Mouse (Mus musculus): ENCODE measurements around the gene Map3k5. TPM values are rescaled to one million over a fixed set of nuclear protein-coding genes. Genes with fewer than 3 reads are reported as not detected.

Map3k5 gene
- total RNA-seq, 2 experiments from 2014 or later = 47.7 to 48.4 TPM

DNA sequence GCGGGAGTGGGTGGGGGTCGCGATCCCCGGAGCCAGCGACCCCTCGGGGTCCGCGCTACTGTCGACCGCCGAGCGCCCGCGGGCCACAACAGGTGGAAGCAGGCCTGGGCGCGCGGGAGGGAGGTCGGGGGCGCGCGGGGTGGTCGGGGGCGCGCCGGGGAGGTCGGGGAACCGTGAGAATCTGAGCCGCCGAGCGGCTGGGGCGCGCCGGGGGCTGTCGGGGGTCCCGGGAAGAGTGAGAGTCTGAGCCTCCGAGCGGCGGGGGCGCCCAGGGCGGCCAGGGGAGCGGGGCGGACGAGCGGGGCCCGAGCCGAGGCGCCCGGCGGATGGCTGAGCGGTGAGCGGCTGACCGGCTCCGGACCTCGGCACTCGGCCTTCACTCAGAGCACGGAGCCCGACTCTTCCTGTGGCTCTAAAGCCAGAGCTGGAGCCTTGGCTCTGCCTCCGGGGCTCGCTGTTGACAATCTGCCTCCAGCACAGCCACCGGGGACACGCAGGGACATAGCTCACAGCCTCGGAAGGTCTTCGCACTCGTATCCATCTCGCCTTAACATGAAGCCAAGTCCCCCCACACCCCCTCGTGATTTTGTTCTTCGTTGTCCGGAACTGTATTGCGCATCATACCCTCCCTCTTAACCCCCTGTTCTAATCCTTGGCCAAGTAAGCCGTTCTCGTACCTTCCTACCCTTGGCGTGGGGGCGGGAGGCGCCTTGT is 215.0 kb downstream of the Map3k5 start:
- peak; percentile 60 to 71 for DNase-seq (ENCODE audit: low spot score in 2 of 2)

DNA sequence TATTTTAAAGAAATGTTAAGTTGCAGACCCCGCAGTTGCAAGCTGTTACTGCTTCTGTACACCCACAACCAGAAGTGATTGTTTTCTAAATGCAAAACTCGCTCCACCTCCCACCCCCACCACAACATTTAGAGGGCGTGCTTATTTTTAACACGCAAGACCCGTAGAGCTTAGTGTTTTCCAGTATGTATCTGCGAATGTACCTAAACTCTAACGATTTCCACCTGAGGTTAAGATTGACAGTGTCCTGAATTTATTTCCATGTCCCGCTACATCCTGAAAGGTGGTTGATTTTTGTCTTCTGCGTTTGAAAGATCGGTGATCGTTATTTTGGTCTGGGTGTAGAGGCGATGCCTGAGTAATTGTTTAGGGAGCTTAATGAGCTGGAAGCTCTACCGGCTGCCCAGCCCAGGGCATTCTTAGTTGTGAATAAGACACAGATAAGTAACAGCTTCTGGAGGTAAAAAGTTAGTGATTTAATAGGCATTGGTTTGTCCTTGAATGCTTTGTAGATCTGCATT is 215.6 kb downstream of the Map3k5 start:
- peak in 1 of 2 experiments; percentile 58 for DNase-seq (ENCODE audit: low spot score in 2 of 2)

DNA sequence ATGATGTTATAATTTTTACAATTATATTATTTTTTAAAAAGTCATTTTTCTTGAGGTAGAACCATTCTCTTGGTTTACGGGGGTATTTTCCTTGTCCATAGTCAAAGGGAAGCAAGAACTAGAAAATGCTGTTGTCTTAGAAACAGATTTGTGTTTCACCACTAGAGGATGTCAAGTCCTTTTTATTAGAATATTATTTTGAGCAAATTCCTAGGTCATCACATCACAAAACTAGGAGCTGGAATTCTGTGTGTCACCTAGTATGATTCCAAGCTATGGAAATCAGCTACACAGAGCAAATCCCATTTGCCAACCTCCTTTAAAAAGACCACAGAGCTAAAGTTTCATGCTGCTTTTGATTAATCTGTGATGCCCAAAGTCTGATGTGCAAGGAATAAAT is 217.9 kb downstream of the Map3k5 start:
- DNase-seq (ENCODE audit: low spot score in 2 of 2) = no peak

DNA sequence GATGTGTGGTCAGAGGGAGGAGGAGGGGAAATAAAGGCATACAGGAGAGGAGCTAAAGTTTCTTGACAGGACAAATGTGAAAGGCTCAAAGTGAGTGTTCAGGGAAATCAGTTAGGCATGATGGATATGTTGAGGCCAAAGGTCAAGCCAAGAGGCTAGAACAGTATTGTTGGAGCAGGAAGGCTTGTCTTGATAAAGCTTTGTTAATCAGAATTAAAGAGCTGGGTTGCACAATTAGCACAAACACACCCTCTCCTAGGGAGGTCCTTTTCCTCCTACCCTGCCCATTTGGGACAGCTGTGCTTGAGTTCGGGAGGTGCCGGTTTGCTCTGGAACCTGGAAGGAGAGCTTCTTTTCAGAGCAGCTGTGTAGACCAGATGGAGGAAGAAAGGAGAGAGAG is 219.2 kb downstream of the Map3k5 start:
- no peak for DNase-seq (ENCODE audit: low spot score in 2 of 2)

DNA sequence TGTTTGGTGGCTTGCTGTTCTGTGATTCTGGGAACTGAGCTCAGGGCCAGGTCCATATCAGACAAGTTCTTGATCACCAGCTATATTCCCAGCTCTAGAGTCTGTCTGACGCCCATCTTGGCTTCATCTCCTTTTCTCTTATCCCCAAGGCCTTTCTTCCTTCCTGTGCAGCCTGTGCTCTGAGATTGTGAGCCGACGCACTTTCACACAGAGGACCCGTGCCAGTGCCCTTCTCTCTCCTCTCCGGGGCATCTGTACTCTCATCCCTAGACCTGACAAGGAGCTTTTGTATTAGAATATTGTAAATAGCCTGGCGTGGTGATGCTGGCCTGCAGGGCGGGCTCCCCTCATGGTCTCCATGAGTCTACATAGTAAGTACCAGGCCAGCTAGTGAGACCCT is 221.1 kb downstream of the Map3k5 start:
- DNase-seq (ENCODE audit: low spot score in 2 of 2) = no peak

DNA sequence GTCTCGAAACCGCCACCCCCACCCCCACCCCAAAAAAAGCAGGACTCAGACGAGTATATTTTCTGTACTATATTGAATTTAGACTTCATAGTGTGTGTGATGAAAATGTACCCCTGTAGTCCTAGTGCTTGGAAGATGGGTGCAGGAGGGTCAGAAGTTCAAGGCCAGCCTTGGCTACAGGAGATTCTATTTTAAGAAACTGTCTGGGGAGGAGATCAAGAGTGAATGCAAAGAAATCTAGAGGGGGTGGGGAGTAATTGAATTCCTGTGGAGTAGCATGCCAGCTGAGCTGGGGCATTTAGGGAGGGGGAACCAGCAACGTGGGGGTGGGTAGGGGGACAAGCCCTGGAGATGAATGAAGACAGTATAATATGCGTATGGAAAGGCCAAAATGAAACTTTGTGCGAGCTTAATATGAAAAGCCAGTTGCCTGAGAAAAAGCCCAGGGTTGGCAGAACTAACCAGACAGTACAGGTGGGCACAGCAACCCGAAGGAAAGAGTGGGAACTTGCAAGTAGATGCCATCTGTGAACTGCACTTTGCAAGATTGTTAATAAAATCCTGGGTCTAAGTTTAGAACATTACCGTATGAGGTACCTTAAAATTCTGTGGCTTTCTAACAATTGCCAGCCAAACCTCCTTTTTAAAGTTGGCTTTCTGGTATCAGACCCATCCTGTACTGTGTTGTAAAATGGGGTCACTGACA is 222.9 kb downstream of the Map3k5 start:
- DNase-seq (ENCODE audit: low spot score in 2 of 2) = no peak

DNA sequence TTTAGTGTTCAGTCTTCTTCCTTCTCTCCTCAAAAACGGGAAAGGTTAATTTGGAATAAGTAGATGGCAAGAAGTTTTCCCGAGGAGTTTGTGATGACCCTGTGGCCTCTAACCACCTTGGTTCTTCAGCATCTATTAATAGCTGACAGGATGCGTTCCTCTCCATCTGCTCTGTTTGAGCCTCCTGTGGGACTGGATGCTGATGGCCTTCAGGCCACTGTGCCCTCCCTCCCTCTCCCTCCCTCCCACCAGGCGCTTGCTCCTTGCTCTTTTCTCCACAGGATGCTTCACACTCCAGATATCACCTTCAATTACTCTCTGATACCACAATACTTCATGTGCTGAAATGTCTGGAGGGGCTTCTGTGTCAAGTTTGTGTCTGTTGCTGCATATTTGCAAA is 224.5 kb downstream of the Map3k5 start:
- DNase-seq (ENCODE audit: low spot score in 2 of 2) = no peak

DNA sequence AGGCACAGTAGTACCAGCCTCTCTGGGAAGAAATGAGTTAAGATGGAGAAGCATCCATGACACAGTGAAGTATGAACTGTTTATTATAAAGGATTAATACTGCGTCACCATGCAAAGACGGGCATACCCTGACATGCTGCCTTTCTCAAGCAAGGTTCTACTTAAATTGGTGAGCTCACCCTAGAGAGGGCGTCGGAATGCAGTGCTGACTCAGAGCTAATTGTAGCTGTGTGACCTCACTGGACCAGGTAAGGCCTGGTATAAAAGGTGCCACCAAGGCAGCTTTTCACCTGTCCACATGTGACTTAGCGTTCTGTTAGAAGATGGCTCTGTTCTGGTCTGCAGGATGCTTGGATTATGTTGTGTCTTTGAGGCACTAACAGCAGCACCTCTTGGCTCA is 225.0 kb downstream of the Map3k5 start:
- DNase-seq (ENCODE audit: low spot score in 2 of 2) = no peak

DNA sequence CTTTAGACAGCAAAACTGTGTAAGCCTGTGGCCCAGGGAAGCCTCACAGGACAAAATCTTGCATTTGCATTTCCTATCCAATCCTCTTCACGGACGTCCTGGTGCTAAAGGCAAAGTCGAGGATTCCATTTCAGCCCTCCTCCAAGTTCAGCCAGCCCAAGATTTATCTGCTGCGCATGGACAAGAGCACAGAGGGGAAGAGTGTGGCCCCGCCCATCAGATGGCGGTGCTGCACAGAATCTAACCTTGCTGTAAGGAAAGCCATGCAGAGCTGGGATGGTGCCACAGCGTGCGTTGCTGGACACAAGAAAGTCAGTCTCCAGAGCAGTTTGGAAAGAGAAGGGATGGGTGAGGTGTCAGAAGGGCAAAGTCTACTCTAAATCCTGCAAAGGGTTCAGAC is 226.6 kb downstream of the Map3k5 start:
- no peak for DNase-seq (ENCODE audit: low spot score in 2 of 2)

DNA sequence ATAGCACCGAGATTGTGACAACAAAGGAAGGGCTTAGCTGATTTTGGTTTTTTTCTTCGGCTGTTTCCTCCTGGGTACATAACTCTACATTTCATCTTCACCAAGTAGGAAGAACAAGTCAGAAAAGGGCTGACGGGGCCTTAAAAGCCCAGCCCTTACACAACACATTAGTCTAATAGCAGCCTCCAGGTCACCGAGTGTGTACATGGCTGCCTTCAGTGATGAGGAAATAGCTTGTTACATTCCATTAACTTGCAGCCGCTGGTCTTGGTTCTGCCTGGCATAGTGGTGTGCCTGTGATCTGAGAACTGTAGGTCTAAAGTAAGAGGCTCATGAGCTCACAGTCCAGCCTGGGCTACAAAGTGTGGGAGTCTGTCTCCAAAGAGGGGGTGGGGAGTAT is 230.5 kb downstream of the Map3k5 start:
- DNase-seq (ENCODE audit: low spot score in 2 of 2) = no peak

DNA sequence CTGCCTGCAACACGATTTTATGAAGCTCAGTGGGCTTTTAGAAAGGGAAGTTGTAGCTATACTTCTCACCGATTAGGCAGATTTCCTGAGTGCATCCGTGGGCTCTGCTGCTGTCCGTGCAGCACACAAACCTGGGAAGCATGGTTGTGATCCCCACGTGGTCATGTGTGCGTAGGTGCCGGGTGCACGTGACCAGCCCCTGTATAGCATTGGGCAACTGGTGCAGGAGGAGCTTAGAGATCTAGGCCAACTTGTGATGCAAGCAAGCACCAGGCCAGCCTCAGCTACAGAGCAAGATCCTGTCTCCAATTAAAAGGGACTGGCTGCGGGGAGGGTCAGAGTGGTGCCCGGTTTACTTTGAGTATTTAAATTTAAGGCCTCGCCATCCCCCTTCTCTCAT is 232.5 kb downstream of the Map3k5 start:
- DNase-seq (ENCODE audit: low spot score in 2 of 2) = peak; percentile 56 to 75

DNA sequence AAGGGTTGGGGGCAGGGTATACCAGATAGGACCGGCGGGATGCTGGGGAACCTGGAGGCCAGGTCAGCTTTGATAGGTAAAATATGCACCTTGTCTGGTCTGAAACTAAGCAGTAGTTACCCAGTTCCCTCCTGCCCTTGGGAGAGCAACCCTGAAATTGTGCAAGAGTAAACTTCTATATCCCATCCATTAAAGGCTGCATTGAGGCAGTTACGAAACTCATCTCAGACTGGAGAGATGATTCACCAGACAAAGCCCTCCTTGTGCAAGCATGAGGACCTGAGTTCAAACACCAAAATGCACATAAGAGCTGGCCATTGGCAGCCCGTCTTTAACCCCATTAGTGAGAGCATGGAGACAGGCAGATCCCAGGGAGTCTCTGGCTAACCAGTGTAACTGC is 233.2 kb downstream of the Map3k5 start:
- no peak for DNase-seq (ENCODE audit: low spot score in 2 of 2)

DNA sequence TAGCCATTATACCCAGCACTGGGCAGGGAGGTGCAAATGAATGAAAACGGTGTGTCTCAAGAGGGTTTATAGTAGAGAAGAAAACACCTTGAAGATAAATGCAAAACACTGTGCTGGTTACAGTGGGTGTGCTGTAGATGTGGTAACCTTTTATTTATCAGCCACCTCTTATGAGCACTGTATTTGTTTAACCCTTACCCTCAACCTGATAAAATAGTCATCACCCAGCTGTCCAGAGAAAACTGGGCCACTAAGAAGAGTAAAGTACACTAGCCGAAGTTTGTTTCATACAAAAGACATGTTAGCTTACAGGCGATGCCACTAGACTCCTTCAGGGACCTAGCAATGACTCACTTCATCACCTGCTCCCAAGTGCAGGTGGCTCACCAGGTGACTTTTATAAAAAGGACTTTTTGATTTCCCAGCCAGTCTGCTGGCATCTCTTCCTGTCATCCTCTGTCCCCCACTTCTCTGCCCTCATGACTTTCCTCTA is 235.0 kb downstream of the Map3k5 start:
- DNase-seq (ENCODE audit: low spot score in 2 of 2) = no peak

DNA sequence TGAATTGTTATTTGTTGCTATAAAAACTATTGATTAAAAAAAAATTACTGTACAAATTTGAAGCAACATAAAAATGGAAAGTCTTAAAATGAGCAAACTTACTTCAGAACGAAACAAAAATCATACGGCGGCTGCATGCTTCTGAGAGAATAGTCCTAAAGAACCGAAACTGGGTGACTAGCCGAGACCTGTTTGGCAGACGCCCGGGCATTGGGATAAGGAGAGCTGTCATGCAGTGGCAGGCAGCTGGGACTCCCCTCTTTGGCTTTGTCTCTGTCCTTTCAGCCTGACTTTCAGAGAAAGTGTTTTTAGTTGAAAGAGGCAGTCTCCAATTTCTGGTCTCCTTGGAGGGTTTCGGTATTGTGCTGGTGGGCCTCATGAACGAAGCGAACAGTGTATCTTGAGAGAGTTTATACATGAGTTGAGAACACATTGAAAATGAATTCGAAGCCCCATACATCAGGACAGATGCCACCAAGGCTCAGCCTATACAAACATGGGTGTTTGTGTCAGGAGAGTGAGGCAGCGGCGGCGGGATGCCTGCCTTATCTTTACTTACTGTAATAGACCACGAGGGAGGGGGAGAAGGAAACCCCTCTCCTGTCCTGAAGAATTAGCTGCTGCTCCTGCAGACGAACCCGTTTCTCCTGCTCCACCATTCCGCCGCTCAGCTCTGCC is 235.8 kb downstream of the Map3k5 start:
- DNase-seq (ENCODE audit: low spot score in 2 of 2) = no peak

DNA sequence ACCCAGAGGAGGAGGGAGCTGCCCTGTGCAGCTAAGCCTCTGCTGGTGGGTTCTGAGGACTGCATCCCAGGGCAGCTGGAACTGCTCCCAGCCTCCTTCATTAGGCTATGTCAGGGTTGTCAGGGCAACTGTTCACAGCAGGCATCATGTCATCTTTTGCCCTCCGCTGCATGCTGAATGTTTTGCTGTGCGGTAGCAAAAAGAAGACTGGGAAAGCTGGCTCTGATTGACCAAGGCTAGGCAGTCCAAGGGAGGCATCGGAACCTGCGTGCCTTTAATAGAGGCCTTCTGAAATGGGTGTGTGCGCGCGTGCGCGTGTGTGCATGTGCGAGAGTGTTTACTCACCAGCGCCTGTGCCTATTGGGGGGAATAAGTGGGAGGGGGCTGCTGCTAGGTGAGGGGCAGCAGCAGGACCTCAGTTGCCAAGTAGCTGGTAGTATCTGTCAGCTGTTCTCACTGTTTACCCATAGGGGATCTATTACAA is 236.4 kb downstream of the Map3k5 start:
- peak; percentile 78 to 81 for DNase-seq (ENCODE audit: low spot score in 2 of 2)

DNA sequence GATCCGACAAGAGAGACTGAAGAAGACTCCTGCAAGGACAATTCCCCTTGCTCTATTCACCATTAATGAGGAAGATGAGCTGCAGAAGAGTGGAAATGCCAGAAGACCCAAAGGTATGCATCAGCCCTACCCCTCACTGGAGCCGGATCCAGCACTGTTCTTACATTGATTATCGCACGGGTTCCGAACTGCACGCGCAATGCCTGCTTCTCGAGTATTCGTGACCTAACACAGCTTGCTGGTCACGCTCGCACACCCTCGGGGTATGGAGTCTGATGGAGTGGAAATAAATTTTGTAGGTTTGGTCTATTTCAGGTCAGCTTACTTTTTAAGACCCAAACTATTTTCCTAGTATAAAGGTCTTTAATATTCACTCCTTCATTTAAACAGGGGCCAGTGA is 236.9 kb downstream of the Map3k5 start:
- no peak for DNase-seq (ENCODE audit: low spot score in 2 of 2)

DNA sequence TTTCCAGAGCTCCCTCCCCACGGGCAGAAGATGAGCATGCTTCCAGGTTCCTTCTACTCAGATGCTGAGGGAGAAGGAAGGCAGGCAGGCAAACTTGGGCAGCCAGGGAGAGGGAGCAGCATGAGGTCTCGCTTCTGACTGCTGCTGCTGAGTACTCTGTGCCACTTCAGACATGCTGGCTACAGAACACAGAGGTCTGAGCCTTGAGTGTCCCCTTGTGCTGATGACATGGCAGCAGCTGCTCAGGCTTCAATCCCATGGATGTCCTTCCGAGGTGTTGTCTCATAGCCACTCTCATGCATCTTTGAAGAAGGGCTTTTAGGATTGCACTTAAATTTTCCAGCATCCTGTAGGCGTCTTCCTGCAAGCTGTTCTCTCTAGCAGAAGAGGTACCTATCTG is 237.5 kb downstream of the Map3k5 start:
- peak in 1 of 2 experiments; percentile 39 for DNase-seq (ENCODE audit: low spot score in 2 of 2)

DNA sequence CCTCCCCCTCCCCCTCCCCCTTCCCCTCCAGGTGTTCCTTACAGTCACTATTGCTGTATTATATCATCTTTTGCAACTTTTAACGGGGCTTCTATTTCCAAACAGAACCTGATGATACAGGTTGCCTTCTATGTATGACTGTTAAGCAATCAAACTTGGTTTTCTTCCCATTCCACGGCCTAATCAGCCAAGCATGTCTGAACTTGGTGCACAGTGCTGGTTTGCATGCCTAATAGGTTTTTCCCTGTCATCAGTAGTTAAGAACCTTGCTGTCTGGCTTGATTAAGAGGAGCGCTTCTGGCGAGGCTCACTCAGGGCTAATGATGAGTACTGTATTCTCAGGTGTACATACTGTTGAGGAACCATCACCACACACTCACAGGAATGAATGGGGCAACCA is 239.5 kb downstream of the Map3k5 start:
- DNase-seq (ENCODE audit: low spot score in 2 of 2) = no peak

DNA sequence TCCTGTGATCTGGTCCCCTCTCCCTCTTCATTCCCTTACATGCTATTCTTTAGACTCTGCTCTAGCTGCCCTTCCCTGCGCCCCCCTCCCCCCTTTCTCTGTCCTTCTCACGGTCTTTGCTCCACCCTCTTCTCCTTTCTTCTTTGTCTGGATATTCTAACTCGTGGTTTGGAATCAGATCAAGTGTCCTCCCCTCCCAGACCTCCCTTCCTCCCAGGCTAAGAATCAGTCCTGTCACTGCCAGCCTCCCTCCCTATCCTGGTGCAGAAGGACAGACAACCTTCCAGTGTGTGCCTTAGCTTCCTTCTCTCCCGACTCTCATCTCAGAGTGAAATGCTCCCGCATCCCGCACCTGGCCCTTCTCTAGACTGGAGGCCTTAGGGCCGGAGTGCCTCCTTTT is 241.8 kb downstream of the Map3k5 start:
- DNase-seq (ENCODE audit: low spot score in 2 of 2) = no peak

DNA sequence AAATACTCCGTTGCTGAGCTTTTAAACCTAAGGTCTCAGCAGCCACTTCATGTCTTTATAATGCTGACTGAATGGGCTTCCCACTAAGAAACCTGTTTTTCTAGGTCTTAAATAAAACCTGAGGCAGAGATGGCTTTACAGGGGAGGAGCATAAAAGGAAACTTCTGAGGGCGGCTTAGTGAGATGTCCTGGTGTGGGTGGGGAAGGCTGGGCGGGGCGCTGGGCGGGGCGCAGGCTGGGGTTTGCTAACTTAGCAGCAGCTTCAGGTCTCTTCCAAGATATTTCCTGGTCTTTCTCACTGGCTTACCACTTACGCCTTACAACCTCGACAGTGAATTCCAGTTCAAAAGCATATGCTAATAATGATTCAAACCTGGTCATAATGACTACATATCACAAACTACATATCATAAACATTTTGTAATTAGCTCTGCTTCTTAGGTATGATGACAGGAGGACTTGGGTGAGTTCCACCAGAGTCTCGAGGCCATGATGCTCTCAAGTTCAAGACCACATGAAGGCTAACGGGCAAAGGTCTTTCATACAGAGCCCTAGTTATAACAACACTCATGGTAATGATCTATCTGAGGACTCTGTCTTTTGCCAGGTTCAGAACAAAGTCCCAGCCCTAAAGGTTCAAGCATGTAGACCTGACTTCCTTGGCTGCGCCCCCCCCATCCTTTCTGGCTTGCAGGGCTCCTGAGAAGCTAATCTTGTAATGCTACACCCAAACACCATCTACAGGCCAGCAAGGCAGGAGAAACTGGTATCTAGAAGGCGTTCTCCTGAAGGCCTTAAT is 244.7 kb downstream of the Map3k5 start:
- no peak for DNase-seq (ENCODE audit: low spot score in 2 of 2)

DNA sequence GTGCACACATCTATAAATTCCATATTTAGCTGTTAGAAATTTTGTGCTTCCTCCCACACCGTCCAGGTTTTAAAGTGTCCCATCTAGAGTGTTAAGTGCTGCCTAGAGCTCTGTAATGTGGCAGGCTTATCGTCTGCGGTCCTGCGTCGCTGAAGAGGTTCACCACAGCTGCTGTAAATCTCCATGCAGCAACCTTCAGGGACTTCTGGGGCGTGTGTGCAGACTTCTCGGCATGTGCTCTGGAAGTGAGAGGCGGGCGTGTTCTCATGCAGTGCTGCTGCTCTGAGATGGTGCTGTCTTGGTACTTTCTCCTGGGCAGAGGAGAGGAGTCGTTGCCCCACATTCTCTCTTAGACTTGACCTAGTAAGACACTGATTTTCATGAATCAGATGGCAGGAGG is 246.9 kb downstream of the Map3k5 start:
- DNase-seq (ENCODE audit: low spot score in 2 of 2) = peak in 1 of 2 experiments; percentile 52

Data from left cerebral cortex, adult 18-20 months (tissue).